Mouse (Mus musculus): ENCODE results near the gene Ino80d. TPM values are rescaled to one million over a fixed set of nuclear protein-coding genes. Genes with fewer than 3 reads are reported as not detected.
"Not testable (repeated sequence)": the region's sequence is repeated elsewhere in the genome, so short reads cannot be mapped to it uniquely, and the experiment has no call there.

Ino80d gene
- total RNA-seq (2021) (10 to 100 TPM; 16.6 to 18.4 TPM), polyA plus RNA-seq (2012; rRNA removed) (6.5 and 9.1 TPM in 2 replicates)
- long read RNA-seq, partial matches to known transcripts, result 0 of 9 reads
- long read RNA-seq, other reads (novel, unspliced or antisense), result 9 of 9 reads

DNA sequence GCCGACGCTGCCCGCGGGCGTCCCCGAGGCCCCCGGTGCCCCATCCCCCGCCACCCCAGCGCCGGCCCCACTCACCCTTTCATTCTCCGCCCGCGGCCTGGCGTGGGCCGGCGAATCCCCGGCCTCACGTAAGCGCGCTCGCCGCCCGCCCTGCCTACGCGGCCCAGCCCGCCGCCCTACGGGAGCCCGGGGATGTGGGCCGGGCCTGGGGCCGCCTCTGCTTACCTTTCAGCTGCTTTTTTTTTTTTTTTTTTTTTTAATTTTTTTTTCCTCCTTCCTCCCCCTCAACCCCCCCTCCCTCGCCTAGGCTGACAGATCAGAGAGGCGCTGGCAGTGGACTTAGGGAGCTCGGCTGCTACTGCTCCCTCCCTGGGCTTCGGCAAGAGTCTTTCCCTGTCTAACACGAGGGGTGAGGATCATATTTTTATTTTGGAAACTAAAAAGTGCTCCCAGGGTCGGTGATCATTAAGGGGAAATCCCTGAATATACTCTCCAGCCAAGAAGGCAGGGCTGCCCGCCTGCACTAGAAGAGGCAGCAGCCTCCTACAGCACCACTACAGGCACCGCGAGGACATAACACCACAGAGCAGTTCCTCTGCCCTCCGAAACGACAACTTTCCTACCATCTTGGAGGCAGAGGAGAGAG is at the start of gene Ino80d:
TSS of gene Ino80d (minus strand) at position 532 of the 646 bp plus-strand sequence.
- TF ChIP-seq EP300 (IDR thresholded peaks at IDR 0.05; ENCODE audit: insufficient read depth, low read depth, low read length) (no peak), CTCF (IDR thresholded peaks at IDR 0.05) (peak; percentile 78), POLR2A (IDR thresholded peaks at IDR 0.05; ENCODE audit: insufficient read depth, low read depth, low read length) (peak; percentile 81)
- peak; percentile 83 to 88 for DNase-seq
- Histone ChIP-seq H3K27me3 (ENCODE audit: control insufficient read depth, insufficient read depth, low read length) (no peaks in the 10 kb centered on the region), H3K27ac (peak within 1 kb of the TSS; percentile 99), H3K36me3 (ENCODE audit: control insufficient read depth, insufficient read depth, low read length) (peaks cover 5% of the 10 kb centered on the region; the same call in 1 of the 2 replicates), H3K9ac (ENCODE audit: low read depth, low read length) (peak within 1 kb of the TSS; percentile 100), H3K4me1 (ENCODE audit: control insufficient read depth, insufficient read depth, low read length) (peaks cover 6% of the 10 kb centered on the region), H3K79me2 (replicated peaks; ENCODE audit: control insufficient read depth, insufficient read depth, low read length) (peaks cover 8% of the 10 kb centered on the region), H3K4me3 (peak within 1 kb of the TSS; percentile 98)
- intact Hi-C loops (cut with DNase I), result loop anchor here (1.0 kb wide), 1 partner anchor 62 kb away; the partner anchor contains the start of genes Eef1b2 and Ndufs1
- WGBS, result under 1% methylated on average over 29 of the region's 42 CpGs

DNA sequence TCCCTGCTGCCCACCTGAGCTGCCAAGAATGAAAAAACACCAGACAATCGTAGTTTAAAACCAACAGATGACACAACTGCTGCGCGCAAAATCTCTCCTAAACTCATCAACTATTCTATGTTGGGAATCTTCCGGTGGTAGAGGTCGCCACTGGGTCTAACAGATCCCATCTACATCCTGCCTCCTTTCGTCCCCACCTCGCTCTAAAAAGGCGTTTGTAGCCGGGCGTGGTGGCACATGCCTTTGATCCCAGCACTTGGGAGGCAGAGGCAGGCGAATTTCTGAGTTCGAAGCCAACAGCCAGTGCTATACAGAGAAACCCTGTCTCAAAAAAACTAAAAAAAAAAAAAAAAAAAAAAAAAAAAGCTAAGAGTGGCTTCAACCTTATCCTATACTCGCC is 25.8 kb upstream of the Ino80d start:
- no peaks in the 10 kb centered on the region for H3K4me1 ChIP-seq (ENCODE audit: control insufficient read depth, insufficient read depth, low read length)
- no peak overlapping the region for H3K4me3 ChIP-seq
- no peaks in the 10 kb centered on the region; the same call in 1 of the 2 replicates for H3K36me3 ChIP-seq (ENCODE audit: control insufficient read depth, insufficient read depth, low read length)
- H3K27ac ChIP-seq, result no peak overlapping the region
- H3K79me2 ChIP-seq (replicated peaks; ENCODE audit: control insufficient read depth, insufficient read depth, low read length), result no peaks in the 10 kb centered on the region
- no peak overlapping the region for H3K9ac ChIP-seq (ENCODE audit: low read depth, low read length)
- intact Hi-C loops (cut with DNase I), result no loop called here
- no peak for DNase-seq
- TF ChIP-seq POLR2A (IDR thresholded peaks at IDR 0.05; ENCODE audit: insufficient read depth, low read depth, low read length) (no peak), CTCF (IDR thresholded peaks at IDR 0.05) (no peak), EP300 (IDR thresholded peaks at IDR 0.05; ENCODE audit: insufficient read depth, low read depth, low read length) (no peak)
- H3K27me3 ChIP-seq (ENCODE audit: control insufficient read depth, insufficient read depth, low read length), result no peaks in the 10 kb centered on the region
- WGBS, result 92% methylated on average over 13 of the region's 13 CpGs

DNA sequence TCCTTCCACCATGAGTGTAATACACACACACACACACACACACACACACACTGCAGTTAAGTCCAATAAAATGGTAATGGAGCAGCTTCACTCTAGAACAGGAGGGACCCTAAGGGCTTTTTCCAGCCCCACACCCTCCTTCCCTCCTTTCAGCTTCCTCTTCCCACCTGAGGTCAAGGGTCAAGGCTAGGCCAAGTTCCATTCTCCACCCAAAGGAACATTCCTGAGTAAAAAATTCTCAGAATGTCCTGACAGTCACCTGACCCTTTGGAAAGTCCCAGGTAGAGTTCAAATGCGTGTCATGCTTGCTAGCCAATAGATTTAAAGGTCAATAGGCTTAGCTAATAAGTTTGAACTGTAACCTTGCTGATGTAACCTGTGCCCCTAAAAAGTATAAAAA is 24.1 kb upstream of the Ino80d start:
- DNase-seq; H3K27ac ChIP-seq; H3K4me3 ChIP-seq; intact Hi-C loops (cut with DNase I); H3K27me3 ChIP-seq (ENCODE audit: control insufficient read depth, insufficient read depth, low read length); H3K79me2 ChIP-seq (replicated peaks; ENCODE audit: control insufficient read depth, insufficient read depth, low read length); H3K36me3 ChIP-seq (ENCODE audit: control insufficient read depth, insufficient read depth, low read length); H3K4me1 ChIP-seq (ENCODE audit: control insufficient read depth, insufficient read depth, low read length); H3K9ac ChIP-seq (ENCODE audit: low read depth, low read length): not testable (repeated sequence)
- WGBS, result 95% methylated on average over 1 of the region's 1 CpGs

GRCm38 (mm10) chr1:63137971-63138370 is 23.5 kb upstream of the Ino80d start:
- 63% methylated on average over 2 of the region's 2 CpGs for WGBS
- Histone ChIP-seq H3K4me3 (no peak overlapping the region), H3K79me2 (replicated peaks; ENCODE audit: control insufficient read depth, insufficient read depth, low read length) (no peaks in the 10 kb centered on the region), H3K4me1 (ENCODE audit: control insufficient read depth, insufficient read depth, low read length) (no peaks in the 10 kb centered on the region), H3K27me3 (ENCODE audit: control insufficient read depth, insufficient read depth, low read length) (no peaks in the 10 kb centered on the region), H3K36me3 (ENCODE audit: control insufficient read depth, insufficient read depth, low read length) (no peaks in the 10 kb centered on the region), H3K9ac (ENCODE audit: low read depth, low read length) (no peak overlapping the region), H3K27ac (no peak overlapping the region)
- no peak for DNase-seq
- intact Hi-C loops (cut with DNase I), result no loop called here
- TF ChIP-seq EP300 (IDR thresholded peaks at IDR 0.05; ENCODE audit: insufficient read depth, low read depth, low read length) (no peak), CTCF (IDR thresholded peaks at IDR 0.05) (no peak), POLR2A (IDR thresholded peaks at IDR 0.05; ENCODE audit: insufficient read depth, low read depth, low read length) (no peak)

- Histone ChIP-seq H3K4me3 (no peak overlapping the region), H3K4me1 (ENCODE audit: control insufficient read depth, insufficient read depth, low read length) (no peaks in the 10 kb centered on the region), H3K27ac (no peak overlapping the region), H3K79me2 (replicated peaks; ENCODE audit: control insufficient read depth, insufficient read depth, low read length) (no peaks in the 10 kb centered on the region), H3K36me3 (ENCODE audit: control insufficient read depth, insufficient read depth, low read length) (no peaks in the 10 kb centered on the region), H3K9ac (ENCODE audit: low read depth, low read length) (no peak overlapping the region), H3K27me3 (ENCODE audit: control insufficient read depth, insufficient read depth, low read length) (no peaks in the 10 kb centered on the region)
- WGBS, result 76% methylated on average over 3 of the region's 3 CpGs
- no peak for DNase-seq
- TF ChIP-seq POLR2A (IDR thresholded peaks at IDR 0.05; ENCODE audit: insufficient read depth, low read depth, low read length) (no peak), CTCF (IDR thresholded peaks at IDR 0.05) (no peak), EP300 (IDR thresholded peaks at IDR 0.05; ENCODE audit: insufficient read depth, low read depth, low read length) (no peak)
- intact Hi-C loops (cut with DNase I), result no loop called here
These were observed 20.1 kb upstream of the Ino80d start for GRCm38 (mm10) chr1:63134530-63134929.

DNA sequence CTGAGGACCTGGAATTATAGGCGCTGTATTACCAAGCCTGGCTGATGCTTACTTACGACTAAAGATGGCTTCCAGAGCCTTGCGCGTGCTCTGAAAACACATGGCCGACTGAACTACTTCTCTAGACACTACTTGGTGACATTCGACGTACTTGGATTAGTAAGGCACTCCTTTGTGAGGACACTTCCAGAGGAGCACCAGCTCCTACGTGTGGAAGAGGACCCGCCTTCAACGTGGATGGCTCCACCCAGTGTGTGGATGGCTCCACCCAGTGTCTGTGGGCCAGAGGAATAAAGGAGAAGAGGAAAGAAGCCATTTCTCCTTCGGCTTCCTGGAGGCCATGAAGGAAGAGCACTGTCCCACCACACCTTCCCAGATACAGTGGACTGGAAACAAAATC is 17.3 kb upstream of the Ino80d start:
- Histone ChIP-seq H3K4me3 (no peak overlapping the region), H3K79me2 (replicated peaks; ENCODE audit: control insufficient read depth, insufficient read depth, low read length) (no peaks in the 10 kb centered on the region), H3K4me1 (ENCODE audit: control insufficient read depth, insufficient read depth, low read length) (no peaks in the 10 kb centered on the region), H3K36me3 (ENCODE audit: control insufficient read depth, insufficient read depth, low read length) (no peaks in the 10 kb centered on the region), H3K27ac (no peak overlapping the region), H3K9ac (ENCODE audit: low read depth, low read length) (no peak overlapping the region), H3K27me3 (ENCODE audit: control insufficient read depth, insufficient read depth, low read length) (no peaks in the 10 kb centered on the region)
- DNase-seq, result no peak
- no peak for TF ChIP-seq POLR2A (IDR thresholded peaks at IDR 0.05; ENCODE audit: insufficient read depth, low read depth, low read length)
- no peak for TF ChIP-seq CTCF (IDR thresholded peaks at IDR 0.05)
- no peak for TF ChIP-seq EP300 (IDR thresholded peaks at IDR 0.05; ENCODE audit: insufficient read depth, low read depth, low read length)
- WGBS, result 87% methylated on average over 11 of the region's 11 CpGs
- intact Hi-C loops (cut with DNase I), result no loop called here

Data from heart, adult 2 months (tissue).